Mouse (Mus musculus) forebrain, embryonic 13.5 days (tissue): ENCODE results near the gene Pqbp1. TPM values are rescaled to one million over a fixed set of nuclear protein-coding genes. Genes with fewer than 3 reads are reported as not detected.

ENCODE experiments used
- ATAC-seq: fragments of 200-750 bp; cut with Nextera tagmentation; 2 replicates; pipeline ENCODE4 v1.8.0; 2017
- H3K27ac ChIP-seq: fragments of 300-500 bp; sonication (generic); 2 replicates; pipeline ENCODE4 v1.5.1; 2015; ENCODE audit warnings: inconsistent platforms, mild to moderate bottlenecking, moderate library complexity
- H3K27me3 ChIP-seq: fragments of 300-500 bp; sonication (generic); 2 replicates; pipeline ENCODE4 v1.6.1; 2015; ENCODE audit warnings: mild to moderate bottlenecking, inconsistent platforms
- H3K36me3 ChIP-seq: fragments of 300-500 bp; sonication (generic); 2 replicates; pipeline ENCODE4 v1.6.1; 2015; ENCODE audit warnings: mild to moderate bottlenecking, inconsistent platforms; ENCODE audit not compliant: poor library complexity, severe bottlenecking
- H3K4me1 ChIP-seq: fragments of 300-500 bp; sonication (generic); 2 replicates; pipeline ENCODE4 v1.6.1; 2015; ENCODE audit warnings: inconsistent platforms
- H3K4me2 ChIP-seq: fragments of 300-500 bp; sonication (generic); 2 replicates; pipeline ENCODE4 v1.6.1; 2015; ENCODE audit warnings: inconsistent platforms, mild to moderate bottlenecking, moderate library complexity
- H3K4me3 ChIP-seq: fragments of 300-500 bp; sonication (generic); 2 replicates; pipeline ENCODE4 v1.5.1; 2015; ENCODE audit warnings: mild to moderate bottlenecking, inconsistent platforms
- H3K9ac ChIP-seq: fragments of 300-500 bp; sonication (generic); 2 replicates; pipeline ENCODE4 v1.6.1; 2015; ENCODE audit warnings: mild to moderate bottlenecking, inconsistent platforms
- H3K9me3 ChIP-seq: fragments of 300-500 bp; sonication (generic); replicated peaks from 2 replicates; pipeline ENCODE4 v1.6.1; 2016; ENCODE audit warnings: inconsistent platforms
- WGBS: fragments of 180-500 bp; shearing (Covaris S2); methylation state at CpG from one replicate; pipeline ENCODE4 v1.1.7; 2015; 5-methylcytosine and 5-hydroxymethylcytosine counted together
- polyA plus RNA-seq: library from polyadenylated mRNA; unstranded; fragments of >200 nt; fragmentation: Nextera tagmentation; extraction: Ambion mirVana; gene quantifications from 2 replicates; pipeline ENCODE4 v1.2.1, GENCODE M21; 2015

The Pqbp1 gene
- polyA plus RNA-seq: 202 and 206 TPM in 2 replicates

DNA sequence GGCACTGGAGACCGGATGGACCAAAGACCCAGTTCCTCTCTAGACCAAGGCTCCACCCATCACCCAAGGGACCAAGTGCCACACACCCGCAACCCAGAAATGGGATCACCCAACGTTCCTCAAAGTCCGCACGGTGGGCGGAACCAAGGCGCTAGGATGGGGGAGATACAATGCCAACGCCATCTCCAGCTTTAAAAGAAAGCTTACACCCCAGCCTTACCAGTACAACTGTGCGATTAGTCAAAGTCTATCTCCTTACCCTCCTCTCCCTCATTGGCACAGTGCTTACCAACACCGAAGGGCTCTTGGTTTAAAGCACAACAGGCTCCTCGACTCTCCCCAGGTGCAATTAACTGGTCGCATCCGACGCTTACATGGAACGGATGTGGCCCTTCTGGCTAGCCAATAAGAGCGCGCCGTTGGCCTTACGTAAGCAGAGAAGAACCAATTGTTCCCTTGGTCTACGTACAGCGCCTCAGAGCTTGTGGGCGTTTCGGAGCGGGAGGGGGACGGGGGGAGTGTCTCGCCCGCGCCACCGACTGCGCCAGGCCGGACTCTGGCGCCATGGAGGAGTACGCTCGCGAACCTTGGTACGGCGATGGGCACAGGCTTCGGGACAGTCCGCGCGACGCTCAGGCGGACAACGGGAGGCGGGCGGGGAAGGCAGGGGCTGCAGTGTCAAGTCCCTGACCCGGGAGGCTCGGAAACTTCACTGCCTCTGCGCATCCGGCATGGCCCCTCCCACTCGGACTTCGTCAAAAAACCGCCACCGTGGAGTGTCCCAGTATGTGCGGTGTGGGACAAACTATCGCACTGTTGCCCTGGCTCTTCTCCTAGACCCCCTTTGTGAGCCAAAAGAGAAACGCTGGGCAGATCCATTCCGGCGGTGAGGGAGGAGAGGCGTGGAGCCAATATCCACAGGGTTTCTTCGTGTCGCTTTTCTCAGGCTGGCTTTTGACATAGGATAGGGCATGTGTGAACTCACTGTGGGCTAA, at the start of gene Pqbp1, which contains the start of gene Timm17b:
Gene Pqbp1 (minus strand): TSS at position 390 of the 995 bp plus-strand sequence.
Gene Timm17b (plus strand): TSS at position 478 of the 995 bp plus-strand sequence.
- peak; percentile 99 for ATAC-seq
- 16% methylated on average over 57 of the region's 62 CpGs for WGBS
- Histone ChIP-seq H3K36me3 (peaks cover 20% of the 10 kb centered on the region), H3K4me2 (peak within 1 kb of the TSS; percentile 61), H3K27me3 (no peaks in the 10 kb centered on the region), H3K4me3 (peak within 1 kb of the TSS; percentile 54), H3K9me3 (no peaks in the 10 kb centered on the region), H3K27ac (peak within 1 kb of the TSS; percentile 78), H3K4me1 (peaks cover 7% of the 10 kb centered on the region), H3K9ac (peak within 1 kb of the TSS; percentile 72)

DNA sequence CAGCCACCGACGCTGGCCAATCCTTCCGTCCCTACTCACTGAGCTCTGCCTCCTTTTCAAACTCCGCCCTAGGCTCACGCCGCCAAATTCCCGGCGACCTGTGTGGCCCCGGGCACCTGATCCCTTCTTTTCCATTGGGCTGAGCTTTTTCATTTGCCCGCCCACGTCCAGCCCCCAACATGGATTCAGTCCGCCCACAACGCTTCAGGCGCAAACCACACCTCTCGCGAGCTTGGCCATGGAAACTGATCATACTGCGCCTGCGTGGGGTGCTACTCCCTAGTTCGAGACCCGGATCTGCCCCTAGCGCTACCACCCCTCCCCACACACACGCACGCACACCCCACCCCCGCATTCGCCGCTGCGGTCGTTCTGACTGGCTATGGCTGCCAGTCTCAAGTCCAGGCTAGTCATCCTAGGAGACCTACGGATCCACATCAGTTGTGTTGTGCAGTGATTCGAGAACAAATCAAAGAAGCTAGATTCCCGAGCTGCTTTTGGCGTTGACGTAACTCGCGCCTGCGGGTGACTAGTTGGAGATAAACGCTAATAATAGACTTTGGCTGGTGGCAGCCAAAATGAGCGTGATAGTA, 48.9 kb upstream of the Pqbp1 start:
- ATAC-seq: peak; percentile 99
- Histone ChIP-seq H3K4me1 (0 out of 2 replicates have a peak, but pooled peaks cover 3% of the 10 kb centered on the region), H3K36me3 (0 out of 2 replicates have a peak, but pooled peaks cover 9% of the 10 kb centered on the region), H3K9ac (peak overlapping the region; percentile 50; the same call in 1 of the 2 replicates), H3K9me3 (no peaks in the 10 kb centered on the region), H3K27me3 (no peaks in the 10 kb centered on the region), H3K4me2 (peak overlapping the region; percentile 63), H3K4me3 (peak overlapping the region; percentile 46), H3K27ac (no peak overlapping the region)
- WGBS: 18% methylated on average over 38 of the region's 38 CpGs

DNA sequence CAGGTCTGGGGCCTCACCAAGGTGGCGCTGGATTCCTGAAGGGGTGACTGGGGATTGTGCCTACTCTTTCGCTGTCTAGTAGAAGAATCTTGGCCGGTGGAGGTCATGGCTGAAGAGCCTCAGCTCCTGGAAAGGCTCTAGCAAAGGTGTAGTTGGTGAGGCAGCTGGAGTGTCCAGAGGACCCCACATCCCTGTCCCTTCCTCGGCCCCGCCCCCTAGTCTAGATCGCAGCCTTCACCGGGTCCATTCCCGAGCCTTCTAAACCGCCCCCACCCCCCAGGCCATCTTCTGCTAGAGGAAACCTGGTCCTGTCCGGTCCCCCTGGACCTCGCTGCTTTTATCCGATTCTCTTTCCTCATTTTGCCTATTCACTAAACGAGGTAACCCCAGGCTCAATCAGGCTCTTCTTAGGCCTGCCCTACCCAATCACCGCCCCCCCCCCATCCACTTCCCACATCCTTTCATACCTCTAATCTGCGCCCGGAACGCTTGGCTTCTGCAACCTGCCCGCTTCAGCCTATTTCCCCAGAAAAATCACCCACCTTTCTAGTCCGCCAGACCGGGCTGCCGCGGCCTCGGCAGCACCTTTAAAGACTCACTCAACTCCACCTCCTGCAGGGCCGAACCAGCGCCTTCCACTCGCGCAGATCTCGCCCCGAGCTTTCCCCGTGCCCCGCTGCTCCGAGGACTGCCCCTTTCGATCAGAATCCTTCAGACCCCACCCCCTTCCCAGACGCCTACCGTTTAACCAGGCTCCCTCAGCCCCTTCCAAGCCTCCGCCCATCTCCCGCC, 48.2 kb upstream of the Pqbp1 start, which contains the start of gene Hdac6:
Gene Hdac6 (minus strand): TSS at position 782 of the 792 bp plus-strand sequence.
- Histone ChIP-seq H3K27ac (peak within 1 kb of the TSS; percentile 51; the same call in 1 of the 2 replicates), H3K4me3 (peak within 1 kb of the TSS; percentile 46), H3K36me3 (0 out of 2 replicates have a peak, but pooled peaks cover 9% of the 10 kb centered on the region), H3K27me3 (no peaks in the 10 kb centered on the region), H3K9me3 (no peaks in the 10 kb centered on the region), H3K4me2 (peak within 1 kb of the TSS; percentile 63), H3K9ac (peak within 1 kb of the TSS; percentile 67), H3K4me1 (0 out of 2 replicates have a peak, but pooled peaks cover 3% of the 10 kb centered on the region)
- peak; percentile 55 for ATAC-seq
- WGBS: 24% methylated on average over 31 of the region's 37 CpGs

DNA sequence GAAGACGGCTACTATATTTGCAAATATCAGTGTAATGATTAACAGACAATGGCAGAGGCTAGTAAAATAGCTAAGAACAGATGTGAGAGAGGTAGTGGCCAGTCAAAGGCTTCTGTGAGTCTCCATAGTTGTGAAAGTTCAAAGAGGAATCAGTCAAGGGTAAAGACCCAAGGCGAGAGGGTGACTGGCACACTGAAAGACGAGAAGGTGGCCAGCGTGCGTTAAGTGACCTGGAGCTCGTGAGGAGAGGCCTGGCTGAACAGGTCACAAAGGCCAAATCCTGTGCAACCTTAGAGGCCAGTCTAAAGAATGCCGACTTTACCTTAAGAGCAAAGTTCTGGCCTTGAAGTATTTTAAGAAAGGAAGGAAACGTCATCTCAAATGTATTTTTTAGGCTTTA, 46.5 kb upstream of the Pqbp1 start:
- Histone ChIP-seq H3K9ac (no peak overlapping the region), H3K27ac (no peak overlapping the region), H3K4me3 (no peak overlapping the region), H3K4me2 (no peak overlapping the region), H3K27me3 (no peaks in the 10 kb centered on the region), H3K36me3 (peaks cover 9% of the 10 kb centered on the region; the same call in 1 of the 2 replicates), H3K9me3 (no peaks in the 10 kb centered on the region), H3K4me1 (0 out of 2 replicates have a peak, but pooled peaks cover 3% of the 10 kb centered on the region)
- 71% methylated on average over 8 of the region's 8 CpGs for WGBS
- ATAC-seq: no peak

DNA sequence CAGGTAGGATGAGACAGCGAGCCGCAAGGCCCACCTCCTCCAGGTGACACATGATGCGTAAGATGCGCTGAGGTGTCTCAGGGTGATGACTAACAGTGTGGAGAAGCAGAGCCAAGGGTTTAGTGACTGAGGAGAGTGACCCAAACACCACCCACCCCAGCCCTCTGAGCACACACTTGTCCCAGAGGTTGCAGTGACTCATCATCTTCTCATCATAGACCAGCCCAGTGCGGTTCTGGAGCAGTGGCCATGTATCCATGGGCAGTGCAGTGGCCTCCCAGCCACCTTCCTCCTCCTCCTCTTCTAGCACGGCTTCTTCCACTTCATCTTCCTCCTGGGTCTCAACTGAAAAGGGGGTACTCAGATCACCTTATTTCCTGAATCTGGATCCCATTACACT, 38.6 kb upstream of the Pqbp1 start:
- no peak for ATAC-seq
- H3K4me1 ChIP-seq: no peaks in the 10 kb centered on the region
- H3K27me3 ChIP-seq: no peaks in the 10 kb centered on the region
- no peak overlapping the region for H3K9ac ChIP-seq
- H3K27ac ChIP-seq: no peak overlapping the region
- no peaks in the 10 kb centered on the region for H3K9me3 ChIP-seq
- 100% methylated on average over 6 of the region's 6 CpGs for WGBS
- peaks cover 49% of the 10 kb centered on the region for H3K36me3 ChIP-seq
- no peak overlapping the region for H3K4me3 ChIP-seq
- H3K4me2 ChIP-seq: no peak overlapping the region

DNA sequence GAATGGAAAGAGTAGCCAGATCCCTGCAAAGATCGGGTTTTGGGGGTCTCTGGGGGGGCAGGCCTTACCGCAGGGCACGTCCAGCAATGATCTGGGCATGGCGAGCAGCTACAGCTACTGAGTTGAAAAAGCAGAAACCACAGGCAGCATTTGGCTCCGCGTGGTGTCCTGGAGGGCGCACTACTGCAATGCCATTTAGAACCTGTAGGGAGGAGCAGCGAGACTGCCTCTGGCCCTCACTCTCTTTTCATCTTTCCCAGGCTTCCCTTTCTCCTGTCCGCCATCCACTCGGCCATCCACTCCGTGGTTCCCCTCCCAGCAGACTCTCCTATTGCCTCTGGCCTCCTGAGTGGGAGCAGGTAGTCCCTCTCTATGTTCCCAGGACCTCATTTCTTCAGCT, 37.8 kb upstream of the Pqbp1 start:
- no peaks in the 10 kb centered on the region for H3K27me3 ChIP-seq
- no peak overlapping the region for H3K9ac ChIP-seq
- no peaks in the 10 kb centered on the region for H3K9me3 ChIP-seq
- H3K36me3 ChIP-seq: peaks cover 52% of the 10 kb centered on the region
- no peak for ATAC-seq
- H3K27ac ChIP-seq: no peak overlapping the region
- H3K4me1 ChIP-seq: no peaks in the 10 kb centered on the region
- H3K4me2 ChIP-seq: no peak overlapping the region
- WGBS: 55% methylated on average over 11 of the region's 11 CpGs
- H3K4me3 ChIP-seq: no peak overlapping the region

DNA sequence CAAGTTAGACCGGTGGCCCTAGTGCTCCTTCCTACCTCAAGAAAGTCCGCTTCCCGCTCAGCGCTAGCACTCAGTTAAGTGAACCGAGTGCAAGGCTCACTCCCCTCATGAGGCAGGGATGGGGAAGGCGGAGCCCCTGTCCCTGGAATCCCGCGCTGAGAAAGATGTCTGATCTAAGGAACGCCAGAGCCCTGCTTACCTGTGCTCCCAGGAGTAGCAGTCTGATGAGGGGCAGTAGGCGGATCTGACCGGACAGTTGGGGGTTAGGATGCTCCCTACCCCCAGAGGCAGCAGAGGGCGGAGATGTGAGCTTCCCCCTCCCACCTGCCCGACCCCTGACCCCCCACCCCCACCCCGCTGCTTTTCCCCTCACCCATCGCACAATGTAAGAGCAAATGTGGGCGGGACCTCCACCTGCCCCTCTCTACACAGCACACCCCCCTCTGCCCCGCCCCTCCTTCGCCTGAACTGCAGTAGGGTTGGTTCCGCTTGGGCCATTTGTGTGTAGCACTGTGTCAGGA, 29.3 kb upstream of the Pqbp1 start, which contains the start of gene Eras:
Gene Eras (minus strand): TSS at position 338 of the 521 bp plus-strand sequence.
- H3K4me1 ChIP-seq: no peaks in the 10 kb centered on the region
- H3K4me3 ChIP-seq: no peak within 1 kb of the TSS
- no peak within 1 kb of the TSS for H3K9ac ChIP-seq
- H3K4me2 ChIP-seq: no peak within 1 kb of the TSS
- H3K9me3 ChIP-seq: no peaks in the 10 kb centered on the region; the same call in 1 of the 2 replicates
- H3K36me3 ChIP-seq: peaks cover 26% of the 10 kb centered on the region
- 19% methylated on average over 19 of the region's 19 CpGs for WGBS
- peaks cover 13% of the 10 kb centered on the region for H3K27me3 ChIP-seq
- H3K27ac ChIP-seq: no peak within 1 kb of the TSS
- no peak for ATAC-seq

DNA sequence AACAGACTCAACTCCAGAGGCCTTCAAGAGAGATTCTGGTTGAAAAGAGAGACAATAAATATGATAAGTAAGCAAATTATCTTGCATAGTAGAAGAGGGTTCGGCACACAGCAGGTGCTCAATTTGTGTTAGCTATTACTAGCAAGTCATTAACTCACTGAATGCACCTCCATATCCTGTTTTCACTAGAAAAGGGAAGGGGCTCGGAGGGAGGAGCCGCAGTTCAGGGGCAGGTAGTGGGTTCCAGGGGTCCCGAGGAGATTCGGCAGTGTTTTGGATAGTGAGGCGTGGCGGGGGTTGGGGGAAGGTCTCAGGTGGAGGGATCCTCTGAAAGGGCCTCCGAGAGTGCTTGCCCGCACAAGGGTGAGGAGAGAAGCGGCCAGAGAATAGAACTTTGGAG, 28.0 kb upstream of the Pqbp1 start:
- Histone ChIP-seq H3K27me3 (peaks cover 25% of the 10 kb centered on the region), H3K27ac (no peak overlapping the region)
- WGBS: 28% methylated on average over 10 of the region's 10 CpGs

DNA sequence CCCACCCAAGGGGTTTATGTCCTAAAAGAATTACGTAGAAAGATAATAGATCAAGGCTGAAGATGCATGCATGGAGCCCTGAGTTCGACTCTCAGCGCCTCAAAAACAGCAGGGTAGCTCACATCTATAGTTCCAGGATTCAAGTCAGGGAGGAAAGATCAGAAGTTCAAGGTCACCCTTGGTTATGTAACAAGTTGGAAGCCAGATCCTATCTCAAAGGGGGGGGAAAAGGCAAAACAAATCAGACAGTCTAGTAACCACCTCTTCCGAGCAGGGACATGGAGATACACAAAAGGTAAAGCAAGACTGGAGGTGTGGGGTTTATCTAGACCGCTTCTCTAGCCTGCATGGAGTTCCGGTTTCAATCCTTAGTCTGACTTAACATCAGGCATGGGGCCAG, 27.2 kb upstream of the Pqbp1 start:
- H3K4me2 ChIP-seq: no peak overlapping the region
- no peak overlapping the region for H3K9ac ChIP-seq
- peaks cover 18% of the 10 kb centered on the region for H3K36me3 ChIP-seq
- H3K4me3 ChIP-seq: no peak overlapping the region
- H3K4me1 ChIP-seq: peaks cover 8% of the 10 kb centered on the region
- no peak overlapping the region for H3K27ac ChIP-seq
- WGBS: 84% methylated on average over 6 of the region's 6 CpGs
- H3K9me3 ChIP-seq: no peaks in the 10 kb centered on the region; the same call in 1 of the 2 replicates
- no peak for ATAC-seq
- peaks cover 29% of the 10 kb centered on the region for H3K27me3 ChIP-seq

More for the DNA sequence above, 28.0 kb upstream of the Pqbp1 start:
- Histone ChIP-seq H3K4me3 (no peak overlapping the region), H3K4me1 (peaks cover 8% of the 10 kb centered on the region), H3K36me3 (peaks cover 27% of the 10 kb centered on the region), H3K9ac (no peak overlapping the region), H3K9me3 (no peaks in the 10 kb centered on the region; the same call in 1 of the 2 replicates), H3K4me2 (no peak overlapping the region)
- no peak for ATAC-seq

DNA sequence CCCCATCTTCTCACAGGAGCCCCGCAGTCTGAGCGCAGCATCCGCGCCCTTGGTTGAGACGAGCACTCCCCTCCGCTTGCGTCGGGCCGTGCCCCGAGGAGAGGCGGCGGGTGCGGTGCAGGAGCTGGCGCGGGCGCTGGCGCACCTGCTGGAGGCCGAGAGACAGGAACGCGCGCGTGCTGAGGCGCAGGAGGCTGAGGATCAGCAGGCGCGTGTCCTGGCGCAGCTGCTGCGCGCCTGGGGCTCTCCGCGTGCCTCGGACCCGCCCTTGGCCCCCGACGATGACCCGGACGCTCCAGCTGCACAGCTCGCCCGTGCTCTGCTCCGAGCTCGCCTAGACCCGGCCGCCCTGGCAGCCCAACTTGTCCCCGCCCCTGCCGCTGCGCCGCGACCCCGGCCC, 23.0 kb upstream of the Pqbp1 start:
- peaks cover 29% of the 10 kb centered on the region for H3K27me3 ChIP-seq
- H3K36me3 ChIP-seq: 0 out of 2 replicates have a peak, but pooled peaks cover 5% of the 10 kb centered on the region
- no peak overlapping the region for H3K27ac ChIP-seq
- no peak for ATAC-seq
- peak overlapping the region; percentile 59 for H3K9ac ChIP-seq
- H3K4me1 ChIP-seq: peaks cover 8% of the 10 kb centered on the region
- H3K9me3 ChIP-seq: no peaks in the 10 kb centered on the region
- 14% methylated on average over 33 of the region's 48 CpGs for WGBS
- H3K4me2 ChIP-seq: peak overlapping the region; percentile 63
- peak overlapping the region; percentile 46 for H3K4me3 ChIP-seq
